Mouse (Mus musculus) midbrain, embryonic 14.5 days (tissue): ENCODE measurements at regions not wholly inside any gene's neighbourhood (a gene's known extent, or its start where the extent isn't known, plus 50 kb on each side); places are given as distances from the start of the nearest gene placed in this dataset.

ENCODE experiments used
- ATAC-seq: fragments of 200-750 bp; cut with Nextera tagmentation; 2 replicates; pipeline ENCODE4 v1.8.0; 2017; ENCODE audit warnings: moderate number of reproducible peaks, moderate library complexity; ENCODE audit not compliant: low FRiP score, low TSS enrichment
- DNase-seq: peaks from one replicate; pipeline ENCODE4 v3.0.0-alpha.2; 2015
- H3K27ac ChIP-seq: fragments of 300-500 bp; sonication (generic); replicated peaks from 2 replicates; pipeline ENCODE4 v1.5.1; 2014; ENCODE audit warnings: mild to moderate bottlenecking, low read depth, low read length, moderate library complexity
- H3K27me3 ChIP-seq: fragments of 300-500 bp; sonication (generic); 2 replicates; pipeline ENCODE4 v1.6.1; 2014; ENCODE audit warnings: low read length, control low read depth, mixed read lengths; ENCODE audit not compliant: control insufficient read depth, insufficient read depth
- H3K36me3 ChIP-seq: fragments of 300-500 bp; sonication (generic); 2 replicates; pipeline ENCODE4 v1.6.1; 2014; ENCODE audit warnings: low read length, control low read depth; ENCODE audit not compliant: control insufficient read depth, insufficient read depth
- H3K4me1 ChIP-seq: fragments of 300-500 bp; sonication (generic); 2 replicates; pipeline ENCODE4 v1.6.1; 2014; ENCODE audit warnings: mild to moderate bottlenecking, antibody characterized with exemption, low read length, control low read depth; ENCODE audit not compliant: control insufficient read depth, insufficient read depth
- H3K4me2 ChIP-seq: fragments of 300-500 bp; sonication (generic); 2 replicates; pipeline ENCODE4 v1.6.1; 2014; ENCODE audit warnings: mild to moderate bottlenecking, low read length, moderate library complexity
- H3K4me3 ChIP-seq: fragments of 300-500 bp; sonication (generic); replicated peaks from 2 replicates; pipeline ENCODE4 v1.5.1; 2014; ENCODE audit warnings: low read depth, low read length
- H3K9ac ChIP-seq: fragments of 300-500 bp; sonication (generic); replicated peaks from 2 replicates; pipeline ENCODE4 v1.6.1; 2014; ENCODE audit warnings: mild to moderate bottlenecking, low read length, moderate library complexity
- H3K9me3 ChIP-seq: fragments of 300-500 bp; sonication (generic); 2 replicates; pipeline ENCODE4 v1.6.1; 2016; ENCODE audit warnings: low read length, control low read depth, mixed read lengths; ENCODE audit not compliant: control insufficient read depth
- WGBS: fragments of 180-500 bp; shearing (Covaris S2); extraction: QIAGEN DNeasy Blood & Tissue Kit; methylation state at CpG from one replicate; pipeline ENCODE4 v1.1.7; 2014; 5-methylcytosine and 5-hydroxymethylcytosine counted together

- Histone ChIP-seq H3K27me3 (no peaks in the 10 kb centered on the region), H3K4me1 (no peaks in the 10 kb centered on the region), H3K4me3 (no peak overlapping the region), H3K4me2 (no peak overlapping the region), H3K36me3 (no peaks in the 10 kb centered on the region), H3K27ac (no peak overlapping the region), H3K9ac (no peak overlapping the region), H3K9me3 (no peaks in the 10 kb centered on the region)
- ATAC-seq (no peak), DNase-seq (no peak)
- 35% methylated on average over 12 of the region's 12 CpGs for WGBS
These were observed 92.0 kb downstream of the Mis18a start for GRCm38 (mm10) chr16:90635216-90635615.

GRCm38 (mm10) chr16:90629976-90630375 is 97.2 kb downstream of the Mis18a start:
- Histone ChIP-seq H3K36me3 (no peaks in the 10 kb centered on the region), H3K9me3 (no peaks in the 10 kb centered on the region), H3K4me1 (peaks cover 7% of the 10 kb centered on the region; the same call in 1 of the 2 replicates), H3K27me3 (no peaks in the 10 kb centered on the region), H3K9ac (no peak overlapping the region), H3K4me2 (no peak overlapping the region), H3K4me3 (no peak overlapping the region), H3K27ac (no peak overlapping the region)
- DNase-seq, result no peak
- ATAC-seq, result no peak
- WGBS, result 24% methylated on average over 6 of the region's 6 CpGs

GRCm38 (mm10) chr16:90629121-90629930 is 97.9 kb downstream of the Mis18a start:
- H3K4me1 ChIP-seq, result peaks cover 7% of the 10 kb centered on the region
- H3K9me3 ChIP-seq, result no peaks in the 10 kb centered on the region
- no peak overlapping the region for H3K4me3 ChIP-seq
- 0 out of 2 replicates have a peak overlapping the region, but pooled peaks have one; percentile 20 for H3K9ac ChIP-seq
- H3K36me3 ChIP-seq, result no peaks in the 10 kb centered on the region
- H3K4me2 ChIP-seq, result no peak overlapping the region
- no peaks in the 10 kb centered on the region for H3K27me3 ChIP-seq
- 35% methylated on average over 19 of the region's 19 CpGs for WGBS
- DNase-seq (no peak), ATAC-seq (peak; percentile 31; the same call in 1 of the 2 replicates)
- no peak overlapping the region for H3K27ac ChIP-seq

- Histone ChIP-seq H3K4me3 (no peak overlapping the region), H3K4me1 (peaks cover 7% of the 10 kb centered on the region), H3K27me3 (no peaks in the 10 kb centered on the region), H3K9me3 (no peaks in the 10 kb centered on the region), H3K4me2 (no peak overlapping the region), H3K27ac (no peak overlapping the region), H3K9ac (0 out of 2 replicates have a peak overlapping the region, but pooled peaks have one; percentile 20), H3K36me3 (no peaks in the 10 kb centered on the region)
- WGBS, result 55% methylated on average over 13 of the region's 13 CpGs
- DNase-seq (peak; percentile 53), ATAC-seq (no peak)
These were observed 98.5 kb downstream of the Mis18a start for GRCm38 (mm10) chr16:90628605-90629120.

- no peak overlapping the region for H3K9ac ChIP-seq
- H3K4me1 ChIP-seq, result peaks cover 7% of the 10 kb centered on the region
- no peak overlapping the region for H3K27ac ChIP-seq
- H3K4me2 ChIP-seq, result no peak overlapping the region
- no peak for ATAC-seq
- no peaks in the 10 kb centered on the region for H3K27me3 ChIP-seq
- DNase-seq, result no peak
- H3K36me3 ChIP-seq, result no peaks in the 10 kb centered on the region
- H3K9me3 ChIP-seq, result no peaks in the 10 kb centered on the region
- WGBS, result 82% methylated on average over 9 of the region's 9 CpGs
- H3K4me3 ChIP-seq, result no peak overlapping the region
These were observed 101.1 kb downstream of the Mis18a start for GRCm38 (mm10) chr16:90626035-90626670.

- ATAC-seq (no peak), DNase-seq (no peak)
- Histone ChIP-seq H3K36me3 (no peaks in the 10 kb centered on the region), H3K9ac (no peak overlapping the region), H3K27me3 (no peaks in the 10 kb centered on the region), H3K27ac (no peak overlapping the region), H3K4me1 (peaks cover 7% of the 10 kb centered on the region), H3K9me3 (no peaks in the 10 kb centered on the region), H3K4me3 (no peak overlapping the region), H3K4me2 (no peak overlapping the region)
- 84% methylated on average over 16 of the region's 16 CpGs for WGBS
These were observed 101.7 kb downstream of the Mis18a start for GRCm38 (mm10) chr16:90625301-90626034.

- H3K4me3 ChIP-seq, result no peak overlapping the region
- H3K9me3 ChIP-seq, result no peaks in the 10 kb centered on the region
- WGBS, result 62% methylated on average over 17 of the region's 17 CpGs
- DNase-seq, result peak; percentile 61
- H3K27ac ChIP-seq, result no peak overlapping the region
- peaks cover 4% of the 10 kb centered on the region for H3K4me1 ChIP-seq
- ATAC-seq, result no peak
- no peaks in the 10 kb centered on the region for H3K27me3 ChIP-seq
- H3K4me2 ChIP-seq, result no peak overlapping the region
- H3K9ac ChIP-seq, result no peak overlapping the region
- H3K36me3 ChIP-seq, result no peaks in the 10 kb centered on the region
These were observed 103.1 kb downstream of the Mis18a start for GRCm38 (mm10) chr16:90624039-90624625.

GRCm38 (mm10) chr16:90622677-90623225 is 104.5 kb downstream of the Mis18a start:
- H3K4me1 ChIP-seq, result no peaks in the 10 kb centered on the region; the same call in 1 of the 2 replicates
- DNase-seq (peak; percentile 23), ATAC-seq (no peak)
- H3K4me2 ChIP-seq, result no peak overlapping the region
- H3K9me3 ChIP-seq, result no peaks in the 10 kb centered on the region
- H3K36me3 ChIP-seq, result no peaks in the 10 kb centered on the region
- no peak overlapping the region for H3K27ac ChIP-seq
- 70% methylated on average over 8 of the region's 8 CpGs for WGBS
- H3K9ac ChIP-seq, result no peak overlapping the region
- no peaks in the 10 kb centered on the region for H3K27me3 ChIP-seq
- H3K4me3 ChIP-seq, result no peak overlapping the region
